Mouse (Mus musculus) G1E (cell line): Measurements from ENCODE around the gene Noxo1. TPM values are rescaled to one million over a fixed set of nuclear protein-coding genes. Genes with fewer than 3 reads are reported as not detected.
A peak's percentile ranks its signal among the peaks of the same experiment; 100 is the strongest.
"Not testable (repeated sequence)": the region's sequence is repeated elsewhere in the genome, so short reads cannot be mapped to it uniquely, and the experiment has no call there.

ENCODE experiments used
- ATAC-seq: 2 replicates; pipeline ENCODE4 v1.8.0; 2016; ENCODE audit warnings: mild to moderate bottlenecking; ENCODE audit not compliant: insufficient number of reproducible peaks, poor library complexity, low FRiP score, severe bottlenecking; ENCODE audit errors: extremely low read depth
- DNase-seq: peaks from one replicate; pipeline ENCODE4 v3.0.0; 2012; ENCODE audit warnings: low spot score
- H3K27me3 ChIP-seq: 2 replicates; pipeline ENCODE4 v1.6.1; 2012; ENCODE audit warnings: mild to moderate bottlenecking, low read length, inconsistent platforms; ENCODE audit not compliant: insufficient read depth
- H3K36me3 ChIP-seq: replicated peaks from 2 replicates; pipeline ENCODE3; 2012; ENCODE audit warnings: mild to moderate bottlenecking, inconsistent platforms
- H3K4me1 ChIP-seq: 2 replicates; pipeline ENCODE4 v1.6.1; 2012; ENCODE audit warnings: low read depth, low read length, inconsistent platforms, mixed read lengths; ENCODE audit not compliant: insufficient read depth
- H3K4me3 ChIP-seq: 2 replicates; pipeline ENCODE4 v1.5.1; 2012; ENCODE audit warnings: low read depth, mild to moderate bottlenecking, inconsistent platforms, low read length, moderate library complexity, mixed read lengths
- H3K9me3 ChIP-seq: replicated peaks from 2 replicates; pipeline ENCODE4 v1.6.1; 2012; ENCODE audit warnings: inconsistent platforms
- CTCF ChIP-seq: IDR thresholded peaks from 2 replicates; pipeline ENCODE4 v1.5.1; 2012; ENCODE audit warnings: low read depth, low read length, inconsistent platforms, mixed read lengths
- GATA1 ChIP-seq: IDR thresholded peaks from 2 replicates; pipeline ENCODE4 v1.6.1; 2012; ENCODE audit warnings: borderline replicate concordance, low read length, inconsistent platforms, mixed read lengths
- GATA2 ChIP-seq: IDR thresholded peaks from 2 replicates; pipeline ENCODE4 v1.6.1; 2012; ENCODE audit warnings: low read depth, low read length, inconsistent platforms, borderline replicate concordance
- POLR2AphosphoS5 ChIP-seq: IDR thresholded peaks from 2 replicates; pipeline ENCODE4 v1.6.1; 2012; ENCODE audit warnings: low read depth, low read length, inconsistent platforms; ENCODE audit not compliant: insufficient replicate concordance
- TAL1 ChIP-seq: conservative IDR thresholded peaks from 2 replicates; pipeline ENCODE4 v1.6.1; 2012; ENCODE audit warnings: low read depth, low read length, inconsistent platforms, mixed read lengths
- polyA plus RNA-seq: library from polyadenylated mRNA; stranded (reverse); fragments of >175 nt; gene quantifications from 2 replicates; pipeline ENCODE4 v1.2.3, GENCODE M21; 2012
- total RNA-seq, 2 experiments: library from RNA; stranded (forward) in 1 of 2; stranded (reverse) in 1 of 2; fragments of 200-1000 nt in 1 of 2; fragments of >200 nt in 1 of 2; fragmentation: Nextera tagmentation in 1 of 2; gene quantifications; 2 replicates each; pipeline ENCODE4 v1.2.3; 2014 to 2017

Gene Noxo1
- total and polyA plus RNA-seq, 3 experiments = 0.87 to 1.0 TPM; not detected in 1

DNA sequence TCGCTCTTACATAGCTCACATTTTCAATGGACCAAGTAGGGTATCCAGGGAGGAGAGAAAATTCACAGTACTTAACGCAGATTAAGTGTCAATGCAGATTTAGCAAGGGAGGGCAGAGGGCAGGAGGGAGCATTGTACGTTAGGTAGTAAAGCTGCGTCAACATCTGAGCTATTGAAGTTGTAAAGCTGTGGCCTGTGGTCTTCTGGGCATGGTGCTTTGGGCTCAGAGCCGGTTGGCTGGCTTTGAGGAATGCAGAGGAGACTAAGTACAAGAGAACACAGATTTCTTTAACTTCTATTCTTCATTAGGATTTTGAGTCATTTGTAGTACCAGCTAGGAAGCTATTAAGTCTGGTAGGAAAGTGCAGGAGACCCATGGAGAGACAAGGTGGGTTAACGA is 19.5 kb downstream of the Noxo1 start:
- Histone ChIP-seq H3K36me3 (peaks cover 41% of the 10 kb centered on the region), H3K4me3 (no peak overlapping the region), H3K9me3 (no peaks in the 10 kb centered on the region), H3K27me3 (no peaks in the 10 kb centered on the region; the same call in 1 of the 2 replicates), H3K4me1 (peaks cover 14% of the 10 kb centered on the region)
- DNase-seq (no peak), ATAC-seq (no peak)
- TF ChIP-seq GATA2 (no peak), POLR2AphosphoS5 (no peak), CTCF (no peak), TAL1 (no peak), GATA1 (no peak)

DNA sequence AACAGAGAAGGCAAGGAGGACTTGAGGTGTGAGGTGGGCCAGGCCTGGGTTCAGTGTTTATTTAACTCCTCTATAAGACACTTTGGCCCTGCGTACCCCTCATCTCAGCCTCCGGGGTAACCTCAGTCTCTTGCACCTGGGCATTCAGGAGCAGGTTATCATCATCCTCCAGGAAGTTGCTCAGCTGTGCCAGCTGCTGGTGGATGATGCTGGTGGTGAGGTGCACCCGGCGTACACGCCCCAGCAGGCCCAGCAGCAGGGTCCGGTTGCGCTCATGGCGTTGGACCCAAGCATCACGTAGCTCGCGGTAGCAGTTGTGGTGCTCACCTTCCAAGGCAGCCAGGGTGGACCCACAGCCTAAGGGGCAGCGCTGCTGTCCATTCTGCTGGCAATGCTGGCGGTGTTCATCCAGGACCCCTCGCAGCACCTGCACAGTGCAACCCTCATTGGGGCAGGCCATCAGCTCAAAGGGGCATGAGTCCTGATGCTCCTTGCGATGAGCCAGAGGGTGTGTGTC is 20.2 kb downstream of the Noxo1 start:
- ATAC-seq (no peak), DNase-seq (no peak)
- Histone ChIP-seq H3K27me3 (no peaks in the 10 kb centered on the region; the same call in 1 of the 2 replicates), H3K9me3 (no peaks in the 10 kb centered on the region), H3K4me1 (peaks cover 15% of the 10 kb centered on the region), H3K4me3 (no peak overlapping the region), H3K36me3 (peaks cover 47% of the 10 kb centered on the region)
- TF ChIP-seq POLR2AphosphoS5 = no peak
- no peak for TF ChIP-seq GATA1

DNA sequence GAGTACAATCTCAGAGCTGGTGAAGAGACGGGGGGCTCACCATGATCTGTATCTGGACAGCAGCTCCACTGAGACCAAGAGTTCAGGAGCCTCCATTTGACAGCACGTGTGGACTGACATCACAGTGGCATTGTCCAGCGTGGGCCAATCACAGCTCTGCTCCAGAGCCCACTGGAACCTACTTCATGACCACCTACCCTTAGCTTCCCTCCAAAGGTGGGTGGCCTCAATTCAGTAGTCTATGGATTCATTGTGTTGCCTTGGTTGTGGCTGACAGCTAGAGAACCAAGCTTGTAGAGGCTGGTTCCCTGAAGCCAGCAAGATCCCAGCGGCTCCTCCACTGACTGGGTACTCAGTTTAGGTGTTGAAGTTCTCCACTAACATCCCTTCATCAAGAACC is 21.9 kb downstream of the Noxo1 start, which contains the start of the genes Rnf151 and Rps2:
Rnf151 (minus strand) TSS at position 121 of the 400 bp plus-strand sequence.
Rps2 (plus strand) TSS at position 174 of the 400 bp plus-strand sequence.
- Histone ChIP-seq H3K36me3 (peaks cover 61% of the 10 kb centered on the region), H3K4me1 (peaks cover 28% of the 10 kb centered on the region), H3K27me3 (no peaks in the 10 kb centered on the region; the same call in 1 of the 2 replicates), H3K4me3 (peak within 1 kb of the TSS; percentile 81), H3K9me3 (no peaks in the 10 kb centered on the region)
- TF ChIP-seq CTCF = no peak
- TF ChIP-seq TAL1 = no peak
- no peak for TF ChIP-seq POLR2AphosphoS5
- no peak for TF ChIP-seq GATA1
- no peak for TF ChIP-seq GATA2
- ATAC-seq = no peak
- DNase-seq = no peak

DNA sequence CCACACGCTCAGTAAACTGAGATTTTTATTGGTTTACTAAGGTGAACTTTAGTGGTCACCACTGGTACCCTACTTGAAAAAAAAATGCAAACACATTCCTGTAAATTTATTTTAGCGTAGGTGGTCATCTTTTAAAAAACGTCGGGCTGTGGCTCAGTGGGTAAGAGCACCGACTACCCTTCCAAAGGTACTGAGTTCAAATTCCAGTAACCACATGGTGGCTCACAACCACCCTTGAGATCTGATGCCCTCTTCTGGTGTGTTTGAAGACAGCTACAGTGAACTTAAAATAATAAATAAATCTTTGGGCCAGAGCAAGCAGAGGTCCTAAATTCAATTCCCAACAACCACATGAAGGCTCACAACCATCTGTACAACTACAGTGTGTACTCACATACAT is 22.9 kb downstream of the Noxo1 start:
- H3K27me3 ChIP-seq, H3K9me3 ChIP-seq, ATAC-seq, DNase-seq: not testable (repeated sequence)
- Histone ChIP-seq H3K36me3 (peaks cover 59% of the 10 kb centered on the region), H3K4me3 (peak overlapping the region; percentile 81), H3K4me1 (peaks cover 34% of the 10 kb centered on the region)

DNA sequence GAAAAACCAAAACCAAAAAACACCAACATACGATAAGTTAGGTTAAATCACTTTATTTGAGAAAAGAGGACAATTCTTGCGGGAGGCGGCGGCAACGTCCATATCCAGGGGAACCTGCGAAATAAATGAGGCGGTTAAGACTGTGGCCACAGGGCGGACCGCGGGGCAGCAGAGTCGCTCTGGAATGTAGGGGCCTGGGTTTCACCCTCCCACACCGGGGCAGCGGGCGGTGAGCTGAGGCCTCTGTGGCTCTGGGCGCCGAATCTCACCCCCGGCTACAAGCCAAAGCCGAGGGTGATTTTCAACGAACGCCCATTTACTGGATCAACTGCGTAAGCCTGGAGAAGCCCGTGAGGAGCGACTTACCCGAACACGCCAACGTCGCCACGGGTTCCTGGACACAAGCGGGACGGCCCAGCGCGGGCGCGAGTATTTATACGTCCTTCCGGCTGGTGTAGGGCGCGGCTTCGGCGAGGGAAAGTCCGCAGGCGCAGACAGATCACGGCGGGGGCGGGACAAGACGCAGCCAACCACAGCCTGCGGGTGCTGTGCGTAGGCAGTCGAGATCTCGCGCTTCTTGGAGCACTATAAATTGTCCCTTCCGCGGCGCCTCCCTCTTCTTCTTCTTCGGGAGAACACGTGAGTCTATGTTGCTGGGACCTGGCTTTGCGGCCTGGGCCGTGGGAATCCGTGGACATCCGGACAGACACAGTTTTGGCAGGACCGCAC is 23.6 kb downstream of the Noxo1 start:
- ATAC-seq = peak; percentile 64
- Histone ChIP-seq H3K27me3 (no peaks in the 10 kb centered on the region; the same call in 1 of the 2 replicates), H3K4me1 (peaks cover 38% of the 10 kb centered on the region), H3K9me3 (no peaks in the 10 kb centered on the region), H3K4me3 (peak overlapping the region; percentile 81), H3K36me3 (peaks cover 59% of the 10 kb centered on the region)
- DNase-seq = peak; percentile 90
- TF ChIP-seq POLR2AphosphoS5 (peak; percentile 96), TAL1 (no peak)

DNA sequence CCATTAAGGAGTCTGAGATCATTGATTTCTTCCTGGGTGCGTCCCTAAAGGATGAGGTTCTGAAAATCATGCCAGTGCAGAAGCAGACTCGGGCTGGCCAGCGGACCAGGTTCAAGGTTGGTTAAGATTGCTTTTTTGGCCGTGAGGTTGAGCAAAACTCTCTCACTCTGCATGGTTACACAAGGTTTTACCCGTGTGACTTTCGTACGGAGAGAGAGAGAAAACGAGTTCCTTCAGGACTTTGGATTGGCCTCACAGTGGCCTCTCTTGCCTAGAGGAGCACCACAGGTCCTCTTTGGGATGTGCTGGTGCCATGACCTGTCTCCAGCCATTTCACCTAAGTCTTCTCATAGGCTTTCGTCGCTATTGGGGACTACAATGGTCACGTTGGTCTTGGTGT is 24.6 kb downstream of the Noxo1 start:
- not testable (repeated sequence) for ATAC-seq, DNase-seq

DNA sequence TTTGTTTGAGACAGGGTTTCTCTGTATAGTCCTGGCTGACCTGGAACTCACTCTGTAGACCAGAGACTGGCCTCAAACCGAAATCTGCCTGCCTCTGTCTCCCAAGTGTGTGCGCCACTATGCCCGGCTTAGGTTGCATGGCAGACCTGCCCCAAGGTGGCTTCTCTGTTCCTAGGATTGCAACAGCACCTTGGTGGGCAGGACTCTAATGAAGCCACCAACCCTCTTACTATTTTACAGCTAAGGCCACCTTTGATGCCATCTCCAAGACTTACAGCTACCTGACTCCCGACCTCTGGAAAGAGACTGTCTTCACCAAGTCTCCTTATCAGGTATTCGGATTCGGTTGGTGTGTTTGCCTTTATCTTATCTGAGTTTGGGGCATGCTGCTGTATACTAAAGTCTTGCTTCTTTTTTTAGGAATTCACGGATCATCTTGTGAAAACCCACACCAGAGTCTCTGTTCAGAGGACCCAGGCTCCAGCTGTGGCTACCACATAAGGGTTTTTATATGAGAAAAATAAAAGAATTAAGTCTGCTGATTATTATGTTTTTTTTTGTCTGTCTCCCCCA is 25.4 kb downstream of the Noxo1 start:
- H3K27me3 ChIP-seq, DNase-seq, H3K9me3 ChIP-seq, ATAC-seq: not testable (repeated sequence)
- peaks cover 44% of the 10 kb centered on the region for H3K36me3 ChIP-seq
- peak overlapping the region; percentile 74 for H3K4me3 ChIP-seq
- peaks cover 41% of the 10 kb centered on the region for H3K4me1 ChIP-seq

More for the DNA sequence above, 24.6 kb downstream of the Noxo1 start:
- Histone ChIP-seq H3K36me3 (peaks cover 53% of the 10 kb centered on the region), H3K4me1 (peaks cover 39% of the 10 kb centered on the region), H3K4me3 (peak overlapping the region; percentile 81)
- not testable (repeated sequence) for H3K9me3 ChIP-seq, H3K27me3 ChIP-seq
